ENCODE assay signal across 8 mouse cellular contexts in genomic region chr6:55166777-55167463, GRCm38 (mm10). TPM values are rescaled to one million over a fixed set of nuclear protein-coding genes. Genes with fewer than 3 reads are reported as not detected.
A peak's percentile ranks its signal among the peaks of the same experiment; 100 is the strongest.
DNase-seq lines count a peak whose midpoint lies in the region; ATAC-seq and TF ChIP-seq lines count a peak whose summit lies in the region.

No protein-coding gene starts in this region.

- peak; percentile 99 for TF ChIP-seq CTCF in forebrain, postnatal 0 days (IDR thresholded peaks at IDR 0.05; ENCODE audit: low read depth)
- TF ChIP-seq CTCF in hindbrain, postnatal 0 days (IDR thresholded peaks at IDR 0.05; ENCODE audit: low read depth): peak; percentile 98

- peak; percentile 79 for ATAC-seq in forebrain, postnatal 0 days
- ATAC-seq in hindbrain, postnatal 0 days: peak; percentile 70

- no peak overlapping the region for H3K27ac ChIP-seq in forebrain, postnatal 0 days (ENCODE audit: low read depth, low read length)
- no peak overlapping the region for H3K27ac ChIP-seq in hindbrain, postnatal 0 days

- no peaks in the 10 kb centered on the region for H3K27me3 ChIP-seq in forebrain, postnatal 0 days (ENCODE audit: insufficient read depth, low read length)
- no peaks in the 10 kb centered on the region; the same call in 1 of the 2 replicates for H3K27me3 ChIP-seq in hindbrain, postnatal 0 days (ENCODE audit: insufficient read depth, low read length)
- H3K27me3 ChIP-seq in megakaryocyte, embryonic 14.5 days (replicated peaks): peaks cover 68% of the 10 kb centered on the region

- WGBS in forebrain, postnatal 0 days: 58% methylated on average over 7 of the region's 7 CpGs
- 49% methylated on average over 7 of the region's 7 CpGs for WGBS in hindbrain, postnatal 0 days

- H3K9ac ChIP-seq in forebrain, postnatal 0 days: no peak overlapping the region
- no peak overlapping the region for H3K9ac ChIP-seq in hindbrain, postnatal 0 days (replicated peaks; ENCODE audit: low read length)

- H3K4me1 ChIP-seq in forebrain, postnatal 0 days (ENCODE audit: insufficient read depth): no peaks in the 10 kb centered on the region
- H3K4me1 ChIP-seq in hindbrain, postnatal 0 days (ENCODE audit: insufficient read depth, low read length): no peaks in the 10 kb centered on the region
- H3K4me1 ChIP-seq in megakaryocyte, embryonic 14.5 days: peaks cover 10% of the 10 kb centered on the region

- H3K4me2 ChIP-seq in forebrain, postnatal 0 days (ENCODE audit: low read depth): no peak overlapping the region
- H3K4me2 ChIP-seq in hindbrain, postnatal 0 days (ENCODE audit: low read depth, low read length): no peak overlapping the region

- H3K9me3 ChIP-seq in forebrain, postnatal 0 days (ENCODE audit: low read length): no peaks in the 10 kb centered on the region
- H3K9me3 ChIP-seq in hindbrain, postnatal 0 days (ENCODE audit: low read length): no peaks in the 10 kb centered on the region
- H3K9me3 ChIP-seq in megakaryocyte, embryonic 14.5 days: peaks cover 4% of the 10 kb centered on the region; the same call in 1 of the 2 replicates

- peak; percentile 91 for DNase-seq in NIH3T3 (ENCODE audit: low read depth)
- DNase-seq in cerebellum, adult 11-12 months: peak; percentile 41
- peak; percentile 88 for DNase-seq in forebrain, postnatal 0 days
- DNase-seq in hindbrain, postnatal 0 days (ENCODE audit: low spot score): peak; percentile 89
- DNase-seq in layer of hippocampus, postnatal 36 days: peak; percentile 64 to 78
- peak; percentile 80 to 85 for DNase-seq in right cerebral cortex, adult 2 months (ENCODE audit: low spot score in 2 of 2)
- DNase-seq in yolk sac, embryonic 10.5 days (ENCODE audit: low spot score): peak; percentile 36

- H3K36me3 ChIP-seq in forebrain, postnatal 0 days (ENCODE audit: insufficient read depth): no peaks in the 10 kb centered on the region
- H3K36me3 ChIP-seq in hindbrain, postnatal 0 days (ENCODE audit: insufficient read depth, low read length): no peaks in the 10 kb centered on the region
- no peaks in the 10 kb centered on the region for H3K36me3 ChIP-seq in megakaryocyte, embryonic 14.5 days (replicated peaks; ENCODE audit: low read length)

- no peak overlapping the region for H3K4me3 ChIP-seq in forebrain, postnatal 0 days (ENCODE audit: low read depth, low read length)
- H3K4me3 ChIP-seq in hindbrain, postnatal 0 days (ENCODE audit: low read length): no peak overlapping the region
- peak overlapping the region; percentile 79 for H3K4me3 ChIP-seq in megakaryocyte, embryonic 14.5 days (replicated peaks)

RNA-seq across cellular contexts. Expression of gene Inmt, which starts 7.9 kb away (rescaled TPM):
- not detected in 2 replicates for total RNA-seq in forebrain, postnatal 0 days (2014; rRNA removed)
- polyA plus RNA-seq in forebrain, postnatal 0 days (2015; fragmentation: Nextera tagmentation; extraction: Ambion mirVana): 0.13 TPM in 1 of 2 replicates, not detected in the other
- total RNA-seq in hindbrain, postnatal 0 days (2014; rRNA removed): 0.52 TPM in 1 of 2 replicates, not detected in the other
- not detected in 2 replicates for polyA plus RNA-seq in hindbrain, postnatal 0 days (2015; fragmentation: Nextera tagmentation; extraction: Ambion mirVana)
- under 1 TPM in 1 of 2 experiments, not detected in 1; 0.75 TPM for total RNA-seq in layer of hippocampus, postnatal 36 days (2021)
- polyA plus RNA-seq in megakaryocyte, embryonic 14.5 days (2012; ENCODE audit: insufficient read depth, low replicate concordance): not detected in 2 replicates

RNA-seq across cellular contexts. Expression of gene Crhr2, which starts 34.1 kb away (rescaled TPM):
- 1.1 and 1.3 TPM in 2 replicates for total RNA-seq in forebrain, postnatal 0 days (2014; rRNA removed)
- 1.2 and 1.6 TPM in 2 replicates for polyA plus RNA-seq in forebrain, postnatal 0 days (2015; fragmentation: Nextera tagmentation; extraction: Ambion mirVana)
- 1.4 and 3.0 TPM in 2 replicates for total RNA-seq in hindbrain, postnatal 0 days (2014; rRNA removed)
- 1.5 and 1.8 TPM in 2 replicates for polyA plus RNA-seq in hindbrain, postnatal 0 days (2015; fragmentation: Nextera tagmentation; extraction: Ambion mirVana)
- 1 to 10 TPM; 3.1 to 3.4 TPM for total RNA-seq in layer of hippocampus, postnatal 36 days (2021)
- polyA plus RNA-seq in megakaryocyte, embryonic 14.5 days (2012; ENCODE audit: insufficient read depth, low replicate concordance): not detected in 2 replicates

RNA-seq across cellular contexts. Expression of gene Mindy4, which starts 36.3 kb away (rescaled TPM):
- total RNA-seq in forebrain, postnatal 0 days (2014; rRNA removed): 11.9 and 16.8 TPM in 2 replicates
- 9.3 and 12.5 TPM in 2 replicates for polyA plus RNA-seq in forebrain, postnatal 0 days (2015; fragmentation: Nextera tagmentation; extraction: Ambion mirVana)
- 10.4 and 11.7 TPM in 2 replicates for total RNA-seq in hindbrain, postnatal 0 days (2014; rRNA removed)
- polyA plus RNA-seq in hindbrain, postnatal 0 days (2015; fragmentation: Nextera tagmentation; extraction: Ambion mirVana): 8.2 and 8.4 TPM in 2 replicates
- 10 to 100 TPM; 11.9 to 13.0 TPM for total RNA-seq in layer of hippocampus, postnatal 36 days (2021)
- polyA plus RNA-seq in megakaryocyte, embryonic 14.5 days (2012; ENCODE audit: insufficient read depth, low replicate concordance): 0.10 TPM in 1 of 2 replicates, not detected in the other

Comparison
In these comparisons a context has a peak if more than half of its experiments do, and no peak if none do; other contexts are left out.
1. DNase-seq: peak in every context shown above with its lines; median percentile 91 in NIH3T3; 89 in hindbrain, postnatal 0 days; 88 in forebrain, postnatal 0 days; 82 in right cerebral cortex, adult 2 months; 71 in layer of hippocampus, postnatal 36 days; 41 in cerebellum, adult 11-12 months; 36 in yolk sac, embryonic 10.5 days.